Mouse (Mus musculus) gonadal fat pad, adult 2 months (tissue): ENCODE measurements around the gene Fntb. TPM values are rescaled to one million over a fixed set of nuclear protein-coding genes. Genes with fewer than 3 reads are reported as not detected.
"Not testable (repeated sequence)": the region's sequence is repeated elsewhere in the genome, so short reads cannot be mapped to it uniquely, and the experiment has no call there.

Source experiments
- DNase-seq: peaks from one replicate; pipeline ENCODE4 v3.0.0-alpha.2; 2012; ENCODE audit warnings: low read depth
- polyA plus RNA-seq: library from polyadenylated mRNA; depleted of rRNA; stranded (reverse); fragments of >200 nt; gene quantifications from 2 replicates; pipeline ENCODE4 v1.2.3, GENCODE M21; 2012; rRNA removed

Fntb gene
- 24.9 and 28.5 TPM in 2 replicates for polyA plus RNA-seq

DNA sequence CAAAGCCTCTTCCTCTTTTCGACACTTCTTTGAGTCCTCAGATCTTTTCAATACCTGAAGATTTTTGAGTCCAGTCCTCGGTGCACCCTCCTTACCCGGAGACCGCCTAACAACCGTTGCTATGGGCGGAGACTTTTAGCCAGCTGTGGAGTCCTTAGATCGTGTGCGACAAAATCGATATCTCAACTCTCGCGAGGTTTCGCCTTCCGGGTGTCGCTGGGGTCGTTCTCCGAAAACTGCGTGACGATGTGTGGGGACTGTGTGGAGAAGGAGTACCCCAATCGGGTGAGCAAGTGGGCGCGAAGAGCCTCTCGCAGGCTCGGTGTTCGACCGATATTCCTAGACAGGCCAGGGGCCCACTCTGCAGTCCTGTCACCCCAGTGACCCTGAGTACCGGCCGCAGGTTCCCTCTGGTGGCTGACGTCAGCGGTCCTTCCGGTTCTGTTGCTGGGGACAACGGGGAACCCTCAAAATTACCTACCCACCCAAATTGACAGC lies at the start of gene Fntb, which contains the start of gene Churc1:
TSS of gene Fntb (plus strand) at position 236 of the 498 bp plus-strand sequence.
TSS of gene Churc1 (plus strand) at position 185 of the 498 bp plus-strand sequence.
- DNase-seq, result peak; percentile 65

DNA sequence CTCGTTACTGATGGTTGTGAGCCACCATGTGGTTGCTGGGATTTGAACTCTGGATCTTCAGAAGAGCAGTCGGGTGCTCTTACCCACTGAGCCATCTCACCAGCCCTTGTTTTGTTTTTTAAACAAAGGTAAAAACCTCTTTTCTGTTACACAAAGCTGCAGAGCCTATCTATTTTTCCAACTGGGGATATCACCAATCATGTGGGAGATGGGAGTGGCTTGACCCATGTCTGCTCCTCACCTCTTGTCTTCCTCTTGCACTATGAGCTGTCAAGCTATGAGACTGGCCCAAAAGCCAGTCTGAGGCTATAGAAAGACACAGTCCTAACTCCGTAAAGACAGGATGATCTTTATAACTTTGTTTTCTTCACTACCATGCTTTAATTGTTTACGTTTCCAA lies 47.0 kb upstream of the Fntb start:
- no peak for DNase-seq

- no peak for DNase-seq
These were observed 44.8 kb upstream of the Fntb start for GRCm38 (mm10) chr12:76720572-76720971.

GRCm38 (mm10) chr12:76722026-76722425 lies 43.4 kb upstream of the Fntb start:
- DNase-seq, result no peak

GRCm38 (mm10) chr12:76727955-76728354 lies 37.4 kb upstream of the Fntb start:
- no peak for DNase-seq

GRCm38 (mm10) chr12:76750866-76751459 lies 14.4 kb upstream of the Fntb start:
- DNase-seq, result no peak

DNA sequence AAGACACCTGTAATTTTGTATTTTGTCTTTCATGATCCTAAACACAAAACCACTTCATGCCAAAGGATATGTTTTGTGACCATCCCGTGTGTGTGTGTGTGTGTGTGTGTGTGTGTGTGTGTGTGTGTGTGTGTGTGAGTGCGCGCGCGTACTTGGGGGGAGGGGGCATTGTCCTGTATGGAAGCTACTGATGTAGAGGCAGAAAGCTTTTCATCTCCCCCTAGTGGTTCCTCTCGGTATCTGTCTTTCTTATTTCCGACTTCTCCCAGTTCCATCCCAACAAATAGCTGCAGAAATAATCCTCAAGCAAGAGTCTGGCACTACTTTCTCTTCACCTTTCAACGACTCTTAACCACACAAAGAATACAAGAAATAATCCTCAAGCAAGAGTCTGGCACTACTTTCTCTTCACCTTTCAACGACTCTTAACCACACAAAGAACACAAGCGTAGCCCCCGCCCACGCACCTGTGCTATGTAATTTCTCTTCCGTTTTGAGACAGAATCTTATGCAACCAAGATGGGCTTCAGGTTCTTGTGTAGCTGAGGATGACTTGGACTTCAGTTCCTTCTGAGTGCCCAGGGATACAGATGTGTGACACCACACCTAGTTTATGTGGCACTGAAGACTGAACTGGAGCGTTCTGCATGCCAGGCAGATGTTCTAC lies 12.6 kb upstream of the Fntb start:
- DNase-seq, result no peak

DNA sequence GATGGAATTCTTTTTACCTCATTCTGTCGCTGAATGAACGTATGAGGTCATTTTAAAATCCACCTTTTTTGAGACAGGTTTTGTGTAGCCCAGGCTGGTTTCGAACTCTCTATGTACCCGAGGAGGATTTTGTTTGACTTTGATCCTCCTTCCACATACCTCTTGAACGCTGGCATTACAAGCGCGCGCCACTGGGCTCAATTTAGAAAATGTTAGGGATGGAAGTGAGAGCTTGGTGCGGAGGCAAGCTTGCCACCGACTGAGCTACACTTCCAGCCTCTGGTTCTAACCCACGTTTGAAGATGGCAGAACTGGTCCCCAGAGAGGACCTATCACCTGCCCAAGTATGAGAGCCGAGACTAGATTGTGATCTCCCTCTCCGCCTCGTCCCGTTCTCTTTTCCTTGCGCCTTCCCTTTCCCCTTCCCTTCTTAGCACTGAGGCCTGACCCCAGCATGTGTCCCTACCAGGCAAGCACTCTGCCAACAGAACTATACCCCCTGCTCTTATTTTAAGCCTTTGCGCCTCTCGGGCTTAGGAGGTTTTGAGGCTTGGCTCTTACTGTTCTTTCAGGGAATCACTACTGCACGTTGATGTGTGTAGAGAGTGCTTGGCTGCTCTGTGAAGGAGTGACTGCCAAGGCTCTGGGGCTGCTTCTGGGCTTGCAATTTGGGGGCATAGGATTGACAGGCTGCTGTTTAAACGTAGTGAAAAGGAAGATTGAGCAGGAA lies 677 bp downstream of the Fntb start:
- no peak for DNase-seq

DNA sequence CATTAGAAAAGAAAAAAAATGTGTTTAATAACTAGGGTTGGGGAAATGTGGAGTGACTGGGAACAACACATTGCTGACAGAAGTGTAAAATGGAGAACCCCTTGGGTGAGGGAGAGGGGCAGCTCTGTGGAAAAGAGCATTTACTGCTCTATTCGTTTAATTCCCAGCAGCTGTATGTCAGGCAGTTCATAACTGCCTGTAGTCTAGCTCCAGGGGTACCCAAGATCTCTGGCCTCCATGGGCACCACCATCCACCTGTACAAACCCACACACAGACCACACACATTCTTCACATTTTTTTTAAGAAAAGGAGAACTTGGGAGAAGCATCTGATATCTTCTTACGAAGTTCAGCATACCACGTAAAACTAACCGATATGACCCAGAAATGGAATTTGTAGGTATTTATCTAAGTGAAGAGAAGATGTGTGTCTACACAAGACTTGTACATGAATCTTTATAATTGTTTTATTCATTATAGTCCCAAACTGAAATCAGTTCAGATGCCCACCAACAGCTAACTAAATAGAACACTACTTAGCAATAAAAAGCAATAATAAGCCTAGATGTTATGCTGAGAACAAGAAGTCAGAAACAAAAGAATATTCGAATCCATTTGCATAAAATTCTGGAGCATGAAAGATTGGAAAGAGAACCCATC lies 5.6 kb downstream of the Fntb start:
- no peak for DNase-seq

- DNase-seq, result no peak
These were observed 6.2 kb downstream of the Fntb start for GRCm38 (mm10) chr12:76771540-76771939.

DNA sequence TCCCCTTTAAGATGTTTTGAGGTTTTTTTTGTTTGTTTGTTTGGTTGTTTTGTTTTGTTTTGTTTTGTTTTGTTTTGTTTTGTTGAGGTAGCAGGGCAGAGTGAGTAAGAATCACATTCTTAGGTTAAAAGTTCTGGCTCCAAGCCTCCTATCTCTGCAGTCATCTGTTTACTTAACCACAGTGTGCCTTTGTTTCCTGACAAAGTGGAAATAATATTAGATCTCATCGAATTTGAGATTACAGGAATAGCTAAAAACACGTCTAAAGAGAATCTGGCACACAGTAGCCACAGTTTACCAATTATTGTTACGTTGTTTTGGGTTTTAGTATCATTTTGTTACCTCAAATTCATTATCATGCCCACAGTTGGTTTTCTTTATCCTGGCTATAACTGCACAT lies 9.3 kb downstream of the Fntb start:
- DNase-seq, result no peak

GRCm38 (mm10) chr12:76775132-76775531 lies 9.7 kb downstream of the Fntb start:
- DNase-seq, result no peak

DNA sequence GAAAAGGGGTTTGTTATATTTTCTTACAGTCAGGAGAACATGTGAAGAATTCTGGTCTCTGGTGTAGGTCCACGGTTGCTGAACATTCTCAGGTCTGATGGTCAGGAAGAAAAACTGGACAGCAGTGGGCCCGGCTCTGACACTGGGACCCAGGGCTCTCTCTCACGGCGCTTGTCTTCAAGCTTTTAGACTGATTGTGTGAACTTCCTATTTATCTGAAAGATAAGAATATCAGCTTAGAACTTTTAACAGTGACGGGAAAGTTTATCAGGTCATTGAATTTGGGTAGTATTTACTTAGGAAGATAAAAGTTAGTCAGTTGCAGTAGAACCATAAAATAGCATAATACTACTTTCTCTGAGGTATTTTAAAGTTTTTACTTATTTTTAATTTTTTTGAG lies 11.5 kb downstream of the Fntb start:
- DNase-seq, result no peak

GRCm38 (mm10) chr12:76777845-76778244 lies 12.5 kb downstream of the Fntb start:
- no peak for DNase-seq

GRCm38 (mm10) chr12:76778305-76779083 lies 13.1 kb downstream of the Fntb start:
- no peak for DNase-seq

- no peak for DNase-seq
These were observed 14.6 kb downstream of the Fntb start for GRCm38 (mm10) chr12:76779951-76780350.

- no peak for DNase-seq
These were observed 15.5 kb downstream of the Fntb start for GRCm38 (mm10) chr12:76780639-76781468.

- no peak for DNase-seq
These were observed 18.7 kb downstream of the Fntb start for GRCm38 (mm10) chr12:76784056-76784619.

GRCm38 (mm10) chr12:76790446-76791084 lies 25.2 kb downstream of the Fntb start:
- no peak for DNase-seq

GRCm38 (mm10) chr12:76792540-76792939 lies 27.2 kb downstream of the Fntb start:
- DNase-seq, result not testable (repeated sequence)
